Mouse (Mus musculus) cerebellum, postnatal 25 days (tissue): ENCODE data around the gene Cyp2c37.
"Not testable (repeated sequence)": the region's sequence is repeated elsewhere in the genome, so short reads cannot be mapped to it uniquely, and the experiment has no call there.

ENCODE experiments used
- DNase-seq, 2 experiments: peaks; one replicate each; pipeline ENCODE4 v3.0.0; 2021; ENCODE audit warnings: mixed read lengths in 2 of 2

Gene Cyp2c37

GRCm38 (mm10) chr19:39992140-39992539 is at the start of gene Cyp2c37:
Gene Cyp2c37, plus strand, starts transcription at chr19:39992424.
- not testable (repeated sequence) for DNase-seq

- DNase-seq, result not testable (repeated sequence)
Observed at GRCm38 (mm10) chr19:39960861-39961260, 31.4 kb upstream of the Cyp2c37 start.

DNA sequence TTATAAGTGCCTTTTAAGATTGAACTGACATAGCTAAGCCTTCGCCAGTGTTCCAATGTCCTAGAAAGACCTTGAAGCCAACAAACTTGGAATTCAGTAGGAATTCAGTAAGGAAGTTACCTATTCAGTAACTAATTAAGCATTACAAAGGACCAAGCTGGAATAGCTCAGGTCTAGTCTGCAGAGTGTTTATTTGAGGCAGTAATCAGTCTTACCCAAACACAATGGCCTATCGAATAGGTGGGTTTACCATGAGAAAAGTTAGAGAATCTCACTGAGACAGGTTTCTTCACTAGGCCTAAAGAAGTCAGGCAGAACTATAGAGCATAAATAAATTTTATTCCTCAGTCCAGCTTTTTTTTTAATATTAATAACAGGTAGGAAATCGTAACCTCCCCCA is 21.1 kb upstream of the Cyp2c37 start:
- DNase-seq, result not testable (repeated sequence)

DNA sequence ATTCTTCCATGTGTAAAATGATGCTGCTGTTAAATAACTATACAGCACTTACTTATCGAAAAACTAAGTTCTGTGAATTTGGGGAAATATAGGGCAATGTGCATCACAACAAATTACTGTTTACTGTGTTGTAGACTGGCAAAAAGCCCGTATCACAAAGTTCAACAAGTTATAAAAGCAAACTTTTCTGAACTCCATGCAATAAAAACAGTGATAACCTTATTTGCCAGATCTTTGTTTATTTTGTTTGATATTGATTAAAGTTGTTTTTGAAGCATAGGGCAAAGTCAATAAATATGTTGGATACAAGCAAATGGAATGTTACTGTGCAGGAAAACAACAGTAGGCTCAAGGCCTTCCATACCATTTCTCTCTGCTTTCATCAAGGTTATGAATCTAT is 2.8 kb upstream of the Cyp2c37 start:
- no peak for DNase-seq
